Mouse (Mus musculus): ENCODE data around the gene Insl3. TPM values are rescaled to one million over a fixed set of nuclear protein-coding genes. Genes with fewer than 3 reads are reported as not detected.
A peak's percentile ranks its signal among the peaks of the same experiment; 100 is the strongest.
"Not testable (repeated sequence)": the region's sequence is repeated elsewhere in the genome, so short reads cannot be mapped to it uniquely, and the experiment has no call there.

Insl3 gene
- polyA plus RNA-seq, 1 experiment from 2014 or later = 1.1 TPM

DNA sequence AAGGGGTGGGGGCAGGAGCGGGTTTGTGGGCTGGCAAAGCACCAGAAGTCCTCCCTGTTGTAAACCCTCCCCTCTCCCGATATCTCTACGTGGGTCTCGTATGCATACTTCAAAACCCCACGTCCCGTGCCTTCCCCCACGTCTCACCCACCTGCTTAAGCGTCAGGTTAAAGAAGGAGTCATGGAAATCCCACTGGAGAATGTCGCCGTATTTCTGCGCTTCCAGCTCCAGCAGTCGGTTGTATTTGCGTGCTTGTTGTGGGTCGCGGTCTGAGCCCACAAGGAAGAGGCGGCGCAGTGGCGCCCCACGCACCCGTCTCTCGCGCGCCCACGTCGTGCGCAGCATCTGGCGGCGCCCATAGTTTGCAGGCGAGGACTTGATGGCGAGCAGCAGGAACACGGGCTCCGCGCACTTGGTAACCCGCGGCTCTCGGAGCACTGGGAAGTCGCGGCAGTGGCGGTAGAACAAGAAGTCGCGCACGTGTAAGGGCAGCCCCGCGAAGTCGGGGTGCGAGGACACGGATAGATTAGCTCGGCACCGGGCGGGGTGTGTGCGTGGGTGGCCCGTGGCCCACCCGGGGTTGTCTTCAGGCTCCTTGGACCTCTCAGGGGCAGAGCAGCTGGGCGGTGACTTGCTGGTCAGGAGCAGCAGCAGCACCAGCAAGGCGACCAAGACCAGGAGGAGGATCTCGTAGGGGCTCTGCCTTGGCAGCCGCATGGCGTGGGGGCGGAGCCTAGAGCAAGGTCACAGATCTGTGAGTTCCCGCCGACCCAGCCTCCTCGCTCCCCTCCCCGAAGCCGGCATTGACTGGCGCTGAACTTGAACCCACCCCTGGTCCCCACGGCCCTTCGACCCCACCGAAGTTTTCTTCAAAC lies 4.4 kb downstream of the Insl3 start:
- Histone ChIP-seq H3K9ac (no peak overlapping the region), H3K4me2 (replicated peaks) (peak overlapping the region; percentile 41), H3K9me3 (replicated peaks) (no peaks in the 10 kb centered on the region), H3K4me1 (peaks cover 15% of the 10 kb centered on the region), H3K27me3 (peaks cover 85% of the 10 kb centered on the region), H3K36me3 (no peaks in the 10 kb centered on the region), H3K27ac (replicated peaks) (no peak overlapping the region), H3K4me3 (replicated peaks) (peak overlapping the region; percentile 22)
- ATAC-seq (ENCODE audit: insufficient number of reproducible peaks, low FRiP score, low TSS enrichment, low read depth) = no peak
- WGBS = 7% methylated on average over 68 of the region's 68 CpGs

DNA sequence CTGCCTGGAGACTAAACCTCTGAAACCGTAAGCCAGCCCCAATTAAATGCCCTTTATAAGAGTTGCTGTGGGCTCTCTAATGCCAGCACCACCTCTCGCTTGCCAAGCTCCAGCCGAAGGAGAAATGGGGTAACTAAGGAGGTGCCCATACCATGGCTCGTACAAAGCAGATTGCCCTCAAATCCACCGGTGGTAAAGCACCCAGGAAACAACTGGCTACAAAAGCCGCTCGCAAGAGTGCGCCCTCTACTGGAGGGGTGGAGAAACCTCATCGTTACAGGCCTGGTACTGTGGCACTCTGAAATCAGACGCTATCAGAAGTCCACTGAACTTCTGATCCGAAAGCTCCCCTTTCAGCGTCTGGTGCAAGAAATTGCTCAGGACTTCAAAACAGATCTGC lies 6.4 kb downstream of the Insl3 start:
- not testable (repeated sequence) for H3K4me2 ChIP-seq (replicated peaks); H3K4me3 ChIP-seq (replicated peaks); ATAC-seq (ENCODE audit: insufficient number of reproducible peaks, low FRiP score, low TSS enrichment, low read depth); H3K36me3 ChIP-seq; H3K9me3 ChIP-seq (replicated peaks); H3K27ac ChIP-seq (replicated peaks); H3K9ac ChIP-seq
- 60% methylated on average over 12 of the region's 12 CpGs for WGBS
- Histone ChIP-seq H3K4me1 (peaks cover 16% of the 10 kb centered on the region), H3K27me3 (peaks cover 85% of the 10 kb centered on the region)

DNA sequence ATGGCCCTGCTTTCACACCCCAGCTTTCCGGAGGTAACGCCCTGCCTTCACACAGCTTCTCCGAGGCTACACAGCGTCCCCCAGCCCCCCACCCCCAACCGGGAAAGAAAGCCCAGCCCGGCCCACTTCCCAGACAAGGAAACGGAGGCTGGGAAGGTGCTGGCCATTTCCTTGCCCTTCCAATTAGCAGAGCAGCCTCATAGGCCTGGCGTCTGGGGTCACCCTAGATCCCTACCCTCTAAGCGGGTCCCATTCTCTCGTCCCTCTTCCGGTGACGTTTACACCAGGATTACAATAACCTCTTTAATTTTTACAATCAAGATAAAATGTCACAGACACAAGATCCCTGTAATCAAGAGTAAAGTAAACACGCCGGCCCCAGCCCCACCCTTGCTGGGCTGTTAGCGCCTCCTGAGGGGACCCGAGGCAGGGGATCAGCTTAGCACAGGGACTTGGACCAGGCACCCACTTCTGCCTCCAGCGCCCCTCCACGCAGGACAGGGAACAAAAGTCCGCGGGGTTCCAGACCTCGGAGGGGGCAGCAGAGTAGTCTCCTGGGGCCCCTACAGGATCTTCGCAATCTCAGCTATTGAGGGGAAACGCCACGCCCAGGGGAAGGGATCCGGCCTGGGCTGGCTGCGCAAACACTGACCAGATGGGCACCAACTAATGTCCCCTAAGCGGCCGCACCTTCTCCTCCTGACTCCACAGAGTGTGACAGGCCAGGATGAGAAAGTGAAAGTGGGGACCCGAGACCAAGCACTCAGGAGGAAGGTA lies 11.7 kb downstream of the Insl3 start:
- Histone ChIP-seq H3K27me3 (peaks cover 76% of the 10 kb centered on the region), H3K27ac (replicated peaks) (no peak overlapping the region), H3K4me1 (peaks cover 8% of the 10 kb centered on the region), H3K9ac (no peak overlapping the region), H3K4me2 (replicated peaks) (peak overlapping the region; percentile 40), H3K36me3 (no peaks in the 10 kb centered on the region), H3K4me3 (replicated peaks) (peak overlapping the region; percentile 27), H3K9me3 (replicated peaks) (no peaks in the 10 kb centered on the region)
- ATAC-seq (ENCODE audit: insufficient number of reproducible peaks, low FRiP score, low TSS enrichment, low read depth) = no peak
- 7% methylated on average over 29 of the region's 29 CpGs for WGBS

DNA sequence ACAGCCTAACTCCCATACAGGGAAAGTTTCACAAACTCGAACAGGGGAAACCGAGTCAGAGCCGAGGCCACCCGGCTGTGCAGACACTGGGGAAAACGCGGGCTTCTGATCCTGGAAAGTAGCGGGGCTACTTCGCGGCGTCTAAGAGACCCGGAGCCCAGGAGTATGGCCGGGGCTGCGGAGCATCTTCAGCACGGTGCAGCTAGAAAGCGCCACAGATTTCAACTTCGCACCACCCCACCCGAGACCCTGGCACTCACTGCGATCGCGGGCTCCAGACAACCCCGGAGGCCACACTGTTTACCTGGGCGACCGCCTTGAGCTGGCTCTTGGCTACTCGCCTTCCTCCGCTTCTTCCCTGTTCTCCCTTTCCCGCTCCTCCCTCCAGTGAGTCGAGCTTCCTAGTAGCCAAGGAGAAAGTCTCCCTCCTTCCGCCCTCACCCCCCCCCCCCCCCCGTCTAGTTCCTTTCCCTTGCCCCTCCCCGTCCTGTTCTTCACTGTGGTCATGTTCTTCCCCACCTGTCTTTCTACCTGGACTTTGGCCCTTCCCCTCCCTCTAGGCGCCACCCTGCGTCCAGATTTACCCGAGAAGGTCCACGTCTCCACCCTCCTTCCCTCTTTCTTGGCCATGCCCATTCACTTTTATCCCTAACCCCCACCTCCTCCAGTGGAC lies 12.5 kb downstream of the Insl3 start, which contains the start of gene B3gnt3:
B3gnt3 (minus strand) TSS at position 376 of the 673 bp plus-strand sequence.
- H3K36me3 ChIP-seq = no peaks in the 10 kb centered on the region
- WGBS = 16% methylated on average over 33 of the region's 34 CpGs
- H3K27me3 ChIP-seq = peaks cover 73% of the 10 kb centered on the region
- no peak for ATAC-seq (ENCODE audit: insufficient number of reproducible peaks, low FRiP score, low TSS enrichment, low read depth)
- no peak within 1 kb of the TSS for H3K27ac ChIP-seq (replicated peaks)
- no peaks in the 10 kb centered on the region for H3K9me3 ChIP-seq (replicated peaks)
- H3K4me2 ChIP-seq (replicated peaks) = peak within 1 kb of the TSS; percentile 40
- no peak within 1 kb of the TSS for H3K9ac ChIP-seq
- H3K4me1 ChIP-seq = peaks cover 8% of the 10 kb centered on the region
- H3K4me3 ChIP-seq (replicated peaks) = peak within 1 kb of the TSS; percentile 27

DNA sequence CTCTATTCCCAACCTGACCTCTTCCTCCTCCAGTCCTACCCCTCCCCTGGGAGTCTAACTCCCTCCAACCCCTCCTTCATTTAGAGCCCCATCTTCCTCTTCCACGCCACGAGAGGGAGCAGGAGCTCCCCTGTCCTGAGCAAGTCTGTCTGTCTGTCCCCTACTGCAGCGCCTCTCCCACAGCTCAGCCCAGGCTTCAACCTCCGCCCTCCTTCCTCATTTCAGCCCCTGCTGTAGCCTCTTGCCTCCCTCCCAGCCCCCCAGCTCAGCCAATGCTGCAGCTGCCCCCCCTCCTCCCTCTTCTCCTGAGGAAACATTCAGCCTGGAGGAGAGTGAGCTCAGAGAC lies 13.0 kb downstream of the Insl3 start:
- no peak overlapping the region for H3K9ac ChIP-seq
- H3K27me3 ChIP-seq = peaks cover 72% of the 10 kb centered on the region
- no peaks in the 10 kb centered on the region for H3K36me3 ChIP-seq
- no peak overlapping the region for H3K4me2 ChIP-seq (replicated peaks)
- no peak for ATAC-seq (ENCODE audit: insufficient number of reproducible peaks, low FRiP score, low TSS enrichment, low read depth)
- H3K9me3 ChIP-seq (replicated peaks) = no peaks in the 10 kb centered on the region
- 35% methylated on average over 4 of the region's 4 CpGs for WGBS
- H3K27ac ChIP-seq (replicated peaks) = no peak overlapping the region
- peaks cover 8% of the 10 kb centered on the region for H3K4me1 ChIP-seq
- no peak overlapping the region for H3K4me3 ChIP-seq (replicated peaks)

DNA sequence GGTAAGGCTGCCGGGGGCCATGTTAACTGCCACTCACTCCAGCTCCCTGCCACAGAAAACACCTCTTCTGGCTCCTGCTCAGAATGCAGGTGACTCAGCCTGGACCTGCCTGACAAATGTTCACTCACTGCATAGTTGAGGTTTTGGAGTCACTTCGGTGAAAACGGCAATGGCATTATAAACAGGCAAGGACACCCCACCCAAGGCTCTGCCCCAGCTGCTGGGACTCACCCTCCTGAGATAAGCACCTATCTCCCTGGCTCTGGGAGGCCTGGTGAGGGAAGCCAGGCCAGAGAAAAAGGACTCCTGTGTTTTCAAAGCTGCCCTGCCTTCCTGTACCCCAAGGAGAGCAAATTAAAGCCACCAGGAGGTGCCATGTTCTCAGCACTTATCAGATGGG lies 13.9 kb downstream of the Insl3 start:
- Histone ChIP-seq H3K4me3 (replicated peaks) (no peak overlapping the region), H3K27me3 (peaks cover 81% of the 10 kb centered on the region), H3K27ac (replicated peaks) (no peak overlapping the region), H3K4me1 (peaks cover 8% of the 10 kb centered on the region), H3K36me3 (no peaks in the 10 kb centered on the region), H3K9me3 (replicated peaks) (no peaks in the 10 kb centered on the region), H3K9ac (no peak overlapping the region), H3K4me2 (replicated peaks) (no peak overlapping the region)
- no peak for ATAC-seq (ENCODE audit: insufficient number of reproducible peaks, low FRiP score, low TSS enrichment, low read depth)
- WGBS = 81% methylated on average over 3 of the region's 3 CpGs

DNA sequence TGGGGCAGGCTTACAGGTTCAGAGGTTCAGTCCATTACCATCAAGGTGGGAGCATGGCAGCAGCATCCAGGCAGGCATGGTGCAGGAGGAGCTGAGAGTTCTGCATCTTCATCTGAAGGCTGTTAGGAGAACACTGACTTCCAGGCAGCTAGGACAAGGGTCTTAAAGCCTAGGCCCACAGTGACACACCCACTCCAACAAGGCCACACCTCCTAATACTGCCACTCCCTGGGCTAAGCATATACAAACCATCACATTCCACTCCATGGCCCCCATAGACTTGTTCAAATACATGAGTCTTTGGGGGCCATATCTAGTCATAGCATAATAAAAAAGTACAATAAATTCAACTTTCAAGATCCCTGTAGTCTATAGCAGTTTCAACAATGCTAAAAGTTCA lies 14.4 kb downstream of the Insl3 start:
- peaks cover 82% of the 10 kb centered on the region for H3K27me3 ChIP-seq
- ATAC-seq (ENCODE audit: insufficient number of reproducible peaks, low FRiP score, low TSS enrichment, low read depth); H3K27ac ChIP-seq (replicated peaks); H3K9ac ChIP-seq; H3K9me3 ChIP-seq (replicated peaks); H3K4me1 ChIP-seq; H3K4me3 ChIP-seq (replicated peaks); H3K4me2 ChIP-seq (replicated peaks); H3K36me3 ChIP-seq: not testable (repeated sequence)

DNA sequence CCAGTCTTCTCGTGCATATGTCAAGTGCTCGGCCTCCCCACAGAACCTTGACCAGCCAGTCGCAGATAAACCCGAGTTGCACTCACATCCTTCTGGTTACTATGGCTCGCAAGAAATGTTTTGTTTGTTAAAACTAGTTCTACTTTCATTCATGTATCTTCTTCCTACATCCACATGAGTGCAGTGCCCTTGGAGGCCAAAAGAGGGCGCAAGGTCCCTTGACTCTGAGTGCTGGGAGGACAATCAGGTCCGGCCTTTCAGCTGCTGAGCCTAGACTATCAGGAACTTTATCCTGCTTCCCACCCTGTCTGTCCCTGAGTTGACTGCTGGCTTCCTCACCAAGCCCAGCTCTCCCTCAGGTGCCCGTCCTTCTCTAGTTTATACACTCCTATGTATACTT lies 18.9 kb downstream of the Insl3 start:
- H3K9ac ChIP-seq = no peak overlapping the region
- H3K4me2 ChIP-seq (replicated peaks) = no peak overlapping the region
- H3K36me3 ChIP-seq = no peaks in the 10 kb centered on the region
- 32% methylated on average over 8 of the region's 8 CpGs for WGBS
- H3K4me1 ChIP-seq = no peaks in the 10 kb centered on the region
- H3K27ac ChIP-seq (replicated peaks) = no peak overlapping the region
- no peaks in the 10 kb centered on the region for H3K9me3 ChIP-seq (replicated peaks)
- peaks cover 50% of the 10 kb centered on the region for H3K27me3 ChIP-seq
- no peak overlapping the region for H3K4me3 ChIP-seq (replicated peaks)
- ATAC-seq (ENCODE audit: insufficient number of reproducible peaks, low FRiP score, low TSS enrichment, low read depth) = no peak

DNA sequence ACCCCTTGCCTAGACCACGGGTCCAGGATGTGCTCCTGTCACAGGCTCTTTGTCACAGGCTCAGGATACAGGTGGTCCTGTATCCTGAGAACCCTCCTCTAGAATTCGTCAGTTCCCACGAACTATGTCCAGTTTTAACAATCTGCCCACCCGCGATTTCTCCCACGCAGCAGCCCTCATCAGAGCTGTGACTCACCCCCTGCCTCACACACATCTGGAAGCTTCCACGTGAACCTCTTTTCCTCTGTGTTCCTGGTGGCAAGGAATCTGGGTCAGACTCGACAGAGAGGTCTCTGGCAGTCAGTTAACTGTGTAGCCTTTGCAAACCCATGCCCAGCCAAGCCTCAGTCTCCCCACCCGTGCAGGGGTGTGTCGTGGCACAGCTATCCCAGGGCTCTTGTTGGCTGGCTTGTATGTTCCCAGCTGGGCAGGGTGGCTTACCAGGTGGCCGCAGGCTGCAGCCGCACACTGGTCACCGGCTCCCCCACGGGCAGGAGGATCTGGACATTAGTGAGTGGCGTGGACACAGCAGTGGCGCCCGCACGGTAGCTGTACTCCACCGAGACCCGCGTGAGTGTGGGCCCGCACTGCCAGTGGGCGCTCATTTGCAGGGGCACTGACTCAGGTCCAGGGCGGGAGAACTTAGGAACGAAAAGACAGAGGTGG lies 20.3 kb downstream of the Insl3 start:
- ATAC-seq (ENCODE audit: insufficient number of reproducible peaks, low FRiP score, low TSS enrichment, low read depth) = no peak
- H3K4me3 ChIP-seq (replicated peaks) = no peak overlapping the region
- H3K27me3 ChIP-seq = peaks cover 41% of the 10 kb centered on the region
- H3K4me1 ChIP-seq = no peaks in the 10 kb centered on the region
- H3K4me2 ChIP-seq (replicated peaks) = peak overlapping the region; percentile 41
- WGBS = 39% methylated on average over 25 of the region's 25 CpGs
- H3K9ac ChIP-seq = no peak overlapping the region
- H3K27ac ChIP-seq (replicated peaks) = no peak overlapping the region
- no peaks in the 10 kb centered on the region for H3K36me3 ChIP-seq
- H3K9me3 ChIP-seq (replicated peaks) = no peaks in the 10 kb centered on the region

DNA sequence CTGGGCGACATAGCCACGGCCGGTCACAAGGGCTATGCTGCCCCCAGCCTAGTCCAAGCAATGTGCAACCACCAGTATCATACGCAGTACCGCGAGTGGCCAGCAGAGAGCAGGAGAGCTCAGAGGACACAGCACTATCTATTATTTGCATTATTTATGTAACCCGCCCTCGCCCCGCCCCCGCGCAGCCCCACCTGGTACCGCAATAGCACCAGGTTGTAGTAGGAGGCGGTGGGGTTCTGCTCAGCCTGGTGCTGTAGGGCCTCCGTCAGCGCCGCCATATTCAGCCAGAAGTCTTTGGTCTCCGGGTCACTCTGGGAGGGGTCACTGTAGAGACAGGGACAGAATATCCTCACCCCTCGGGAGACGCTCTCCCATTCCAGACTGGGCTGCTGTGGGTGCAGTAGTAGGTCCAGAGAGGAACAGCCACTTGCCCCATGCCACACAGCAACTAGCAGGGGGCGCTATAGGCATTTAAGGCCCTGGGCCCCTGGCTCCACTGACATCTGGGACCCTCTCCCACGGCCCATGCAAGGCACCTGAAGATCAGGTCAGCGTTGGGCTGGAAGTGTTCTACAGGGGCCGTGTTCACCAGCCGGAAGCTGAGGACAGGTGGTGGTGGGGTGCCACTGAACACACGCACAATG lies 20.9 kb downstream of the Insl3 start:
- H3K27ac ChIP-seq (replicated peaks) = no peak overlapping the region
- H3K9me3 ChIP-seq (replicated peaks) = no peaks in the 10 kb centered on the region
- no peaks in the 10 kb centered on the region for H3K36me3 ChIP-seq
- ATAC-seq (ENCODE audit: insufficient number of reproducible peaks, low FRiP score, low TSS enrichment, low read depth) = no peak
- WGBS = 19% methylated on average over 25 of the region's 25 CpGs
- 0 out of 2 replicates have a peak overlapping the region, but pooled peaks have one; percentile 12 for H3K4me3 ChIP-seq (replicated peaks)
- no peak overlapping the region for H3K9ac ChIP-seq
- peaks cover 35% of the 10 kb centered on the region for H3K27me3 ChIP-seq
- H3K4me1 ChIP-seq = no peaks in the 10 kb centered on the region
- peak overlapping the region; percentile 41 for H3K4me2 ChIP-seq (replicated peaks)
